Mouse (Mus musculus) limb, embryonic 14.5 days (tissue): ENCODE measurements around the gene Hnf1b. TPM values are rescaled to one million over a fixed set of nuclear protein-coding genes. Genes with fewer than 3 reads are reported as not detected.

Experiments used
- ATAC-seq: fragments of 200-750 bp; cut with Nextera tagmentation; 2 replicates; pipeline ENCODE4 v1.8.0; 2017; ENCODE audit warnings: low read depth, moderate number of reproducible peaks, moderate TSS enrichment; ENCODE audit not compliant: low FRiP score
- DNase-seq: peaks from one replicate; pipeline ENCODE4 v3.0.0-alpha.2; 2015; ENCODE audit warnings: low spot score
- H3K27ac ChIP-seq: fragments of 300-500 bp; sonication (generic); replicated peaks from 2 replicates; pipeline ENCODE4 v1.5.1; 2014; ENCODE audit warnings: low read depth, mild to moderate bottlenecking, low read length, moderate library complexity, mixed read lengths
- H3K27me3 ChIP-seq: fragments of 300-500 bp; sonication (generic); 2 replicates; pipeline ENCODE4 v1.6.1; 2014; ENCODE audit warnings: low read length, mixed read lengths; ENCODE audit not compliant: control insufficient read depth, insufficient read depth
- H3K36me3 ChIP-seq: fragments of 300-500 bp; sonication (generic); 2 replicates; pipeline ENCODE4 v1.6.1; 2014; ENCODE audit warnings: mild to moderate bottlenecking, low read length, moderate library complexity, mixed read lengths; ENCODE audit not compliant: control insufficient read depth, insufficient read depth
- H3K4me1 ChIP-seq: fragments of 300-500 bp; sonication (generic); 2 replicates; pipeline ENCODE4 v1.6.1; 2014; ENCODE audit warnings: antibody characterized with exemption, low read length, mixed read lengths; ENCODE audit not compliant: control insufficient read depth, insufficient read depth
- H3K4me2 ChIP-seq: fragments of 300-500 bp; sonication (generic); replicated peaks from 2 replicates; pipeline ENCODE4 v1.6.1; 2014; ENCODE audit warnings: low read depth, mild to moderate bottlenecking, low read length, moderate library complexity; ENCODE audit not compliant: severe bottlenecking
- H3K4me3 ChIP-seq: fragments of 300-500 bp; sonication (generic); replicated peaks from 2 replicates; pipeline ENCODE4 v1.5.1; 2014; ENCODE audit warnings: low read length
- H3K9ac ChIP-seq: fragments of 300-500 bp; sonication (generic); 2 replicates; pipeline ENCODE4 v1.6.1; 2014; ENCODE audit warnings: mild to moderate bottlenecking, low read depth, low read length, moderate library complexity; ENCODE audit not compliant: severe bottlenecking
- H3K9me3 ChIP-seq: fragments of 300-500 bp; sonication (generic); 2 replicates; pipeline ENCODE4 v1.6.1; 2016; ENCODE audit warnings: low read length; ENCODE audit not compliant: control insufficient read depth
- POLR2A ChIP-seq: fragments of 200-500 bp; IDR thresholded peaks from 2 replicates; pipeline ENCODE4 v1.8.0; 2012; ENCODE audit warnings: inconsistent platforms, mild to moderate bottlenecking, moderate library complexity, borderline replicate concordance; ENCODE audit not compliant: insufficient read depth, insufficient read length; ENCODE audit errors: extremely low read depth
- WGBS: fragments of 180-500 bp; shearing (Covaris S2); extraction: QIAGEN DNeasy Blood & Tissue Kit; methylation state at CpG from one replicate; pipeline ENCODE4 v1.1.7; 2014; 5-methylcytosine and 5-hydroxymethylcytosine counted together
- polyA plus RNA-seq, 2 experiments: library from polyadenylated mRNA; depleted of rRNA in 1 of 2; stranded (reverse) in 1 of 2; unstranded in 1 of 2; fragments of >200 nt; fragmentation: Nextera tagmentation in 1 of 2; extraction: Ambion mirVana in 1 of 2; gene quantifications; 2 replicates each; pipeline versions ENCODE4 v1.2.1 to v1.2.3; 2012 to 2014

Gene Hnf1b
- polyA plus RNA-seq, 2 experiments, result 0.04 TPM; not detected in 1

DNA sequence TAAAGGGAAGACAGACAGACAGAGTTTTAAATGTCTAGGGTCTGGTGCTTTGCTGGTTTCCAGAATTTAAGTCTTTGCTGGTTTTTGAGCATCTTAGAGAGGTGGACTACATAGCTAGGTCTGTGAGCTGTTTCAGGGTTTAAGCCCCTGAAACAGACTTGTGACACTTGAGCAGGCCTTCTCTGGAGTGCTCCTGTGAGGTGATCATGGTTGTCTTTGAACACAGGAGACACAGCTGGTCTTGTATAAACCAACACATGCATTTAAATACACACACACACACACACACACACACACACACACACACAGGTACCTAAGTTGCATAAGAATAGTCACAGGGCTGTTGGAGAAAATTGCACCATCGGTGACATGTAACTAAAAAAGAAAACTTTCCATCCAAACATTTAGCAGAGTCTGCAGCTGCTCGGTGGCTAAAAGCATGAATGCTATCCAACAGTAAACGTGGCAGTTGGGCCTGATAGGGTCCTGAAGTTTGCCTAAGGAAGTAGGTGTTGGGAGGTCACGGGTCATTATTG is 28.6 kb downstream of the Hnf1b start:
- no peak for ATAC-seq
- H3K4me1 ChIP-seq, result no peaks in the 10 kb centered on the region
- no peaks in the 10 kb centered on the region for H3K36me3 ChIP-seq
- no peak overlapping the region for H3K9ac ChIP-seq
- H3K9me3 ChIP-seq, result no peaks in the 10 kb centered on the region
- H3K27ac ChIP-seq, result no peak overlapping the region
- no peak for TF ChIP-seq POLR2A
- H3K4me2 ChIP-seq, result no peak overlapping the region
- no peaks in the 10 kb centered on the region for H3K27me3 ChIP-seq
- no peak overlapping the region for H3K4me3 ChIP-seq
- WGBS, result 67% methylated on average over 4 of the region's 4 CpGs
- no peak for DNase-seq

DNA sequence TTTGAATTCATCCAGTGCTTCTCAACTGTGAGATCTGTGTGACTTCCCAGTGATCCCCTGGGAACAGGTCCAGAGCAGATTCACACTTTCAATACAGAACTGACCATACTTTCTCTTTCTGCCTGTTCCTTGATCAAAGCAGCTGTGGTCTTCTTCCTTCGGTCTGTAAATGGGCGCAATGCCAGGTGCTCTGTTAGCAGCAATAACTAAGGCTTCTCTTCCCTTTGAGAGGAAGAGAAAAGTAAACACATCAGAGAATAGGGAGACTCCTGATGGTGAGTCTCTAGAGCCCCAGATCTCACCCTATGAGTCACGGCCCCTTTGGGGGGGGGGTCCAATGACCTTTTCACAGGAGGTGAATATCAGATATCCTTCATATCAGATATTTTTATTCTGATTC is 29.3 kb downstream of the Hnf1b start:
- Histone ChIP-seq H3K9me3 (no peaks in the 10 kb centered on the region), H3K36me3 (no peaks in the 10 kb centered on the region), H3K9ac (no peak overlapping the region), H3K27me3 (no peaks in the 10 kb centered on the region), H3K4me3 (no peak overlapping the region), H3K4me2 (no peak overlapping the region), H3K27ac (no peak overlapping the region), H3K4me1 (no peaks in the 10 kb centered on the region)
- 71% methylated on average over 3 of the region's 3 CpGs for WGBS
- ATAC-seq, result no peak
- DNase-seq, result no peak
- no peak for TF ChIP-seq POLR2A

DNA sequence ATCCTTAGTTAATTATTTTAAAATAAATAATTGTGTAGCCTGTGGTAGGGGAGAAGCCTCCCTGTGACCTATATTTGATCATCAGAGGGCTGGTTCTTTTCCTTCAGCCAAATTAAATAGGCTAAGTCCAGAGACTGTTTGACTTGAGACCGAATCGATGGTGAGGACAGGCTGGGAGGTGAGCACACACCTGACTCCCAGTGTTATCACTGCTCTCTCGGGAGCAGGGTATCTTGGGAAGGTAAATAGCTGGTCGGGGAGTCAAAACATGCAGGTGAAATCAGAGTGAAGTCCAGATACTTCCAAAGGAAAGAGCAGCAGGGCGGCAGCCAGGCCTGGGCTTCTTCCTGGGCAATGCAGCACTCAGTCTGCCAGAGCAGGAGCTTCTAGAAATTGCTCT is 31.6 kb downstream of the Hnf1b start:
- Histone ChIP-seq H3K9me3 (no peaks in the 10 kb centered on the region), H3K9ac (no peak overlapping the region), H3K27me3 (no peaks in the 10 kb centered on the region), H3K4me1 (no peaks in the 10 kb centered on the region), H3K4me2 (no peak overlapping the region), H3K36me3 (no peaks in the 10 kb centered on the region), H3K27ac (no peak overlapping the region), H3K4me3 (no peak overlapping the region)
- TF ChIP-seq POLR2A, result no peak
- 84% methylated on average over 5 of the region's 5 CpGs for whole genome bisulfite sequencing
- DNase-seq (no peak), ATAC-seq (no peak)

DNA sequence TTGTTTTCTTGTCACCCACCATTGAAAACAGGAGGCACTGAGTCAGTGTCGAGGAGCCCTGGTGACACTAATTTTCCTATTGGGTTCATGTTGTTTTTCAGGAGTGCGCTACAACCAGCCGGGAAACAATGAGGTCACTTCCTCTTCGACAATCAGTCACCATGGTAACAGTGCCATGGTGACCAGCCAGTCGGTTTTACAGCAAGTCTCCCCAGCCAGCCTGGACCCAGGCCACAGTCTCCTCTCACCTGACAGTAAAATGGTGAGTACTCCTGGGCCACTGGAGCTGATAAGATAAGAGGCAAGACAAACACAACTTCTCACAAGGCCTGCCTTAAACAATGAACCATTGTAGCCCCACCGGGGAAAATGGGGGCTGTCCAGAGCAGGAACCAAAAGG is 32.7 kb downstream of the Hnf1b start:
- ATAC-seq, result no peak
- DNase-seq, result no peak

DNA sequence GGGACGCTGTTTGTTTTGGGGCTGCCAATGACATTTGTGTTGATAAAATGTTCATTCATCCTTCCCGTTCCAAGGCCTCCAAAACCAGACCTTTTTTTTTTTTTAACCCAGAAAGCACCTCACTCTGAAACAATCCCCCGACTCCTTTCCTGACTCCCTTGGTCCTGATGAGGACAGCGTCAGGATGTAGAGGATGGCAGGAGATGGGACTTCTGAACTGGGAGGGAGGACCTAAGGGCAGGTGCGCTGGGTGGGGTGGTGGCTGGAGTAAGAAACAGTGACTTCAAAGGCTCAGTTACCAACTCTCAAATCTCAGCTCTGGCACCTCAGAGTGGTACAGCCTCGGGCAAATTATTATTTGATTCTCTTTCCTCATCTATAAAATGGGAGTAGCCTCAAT is 33.2 kb downstream of the Hnf1b start:
- Histone ChIP-seq H3K27me3 (no peaks in the 10 kb centered on the region), H3K27ac (no peak overlapping the region), H3K36me3 (no peaks in the 10 kb centered on the region), H3K9ac (no peak overlapping the region), H3K9me3 (no peaks in the 10 kb centered on the region), H3K4me2 (no peak overlapping the region), H3K4me3 (no peak overlapping the region), H3K4me1 (no peaks in the 10 kb centered on the region)
- WGBS, result 47% methylated on average over 6 of the region's 6 CpGs
- TF ChIP-seq POLR2A, result no peak
- ATAC-seq, result no peak
- DNase-seq, result no peak

More for the DNA sequence above, 32.7 kb downstream of the Hnf1b start:
- H3K4me3 ChIP-seq, result no peak overlapping the region
- H3K9me3 ChIP-seq, result no peaks in the 10 kb centered on the region
- no peak for TF ChIP-seq POLR2A
- H3K4me1 ChIP-seq, result no peaks in the 10 kb centered on the region
- no peak overlapping the region for H3K9ac ChIP-seq
- H3K27ac ChIP-seq, result no peak overlapping the region
- WGBS, result 38% methylated on average over 6 of the region's 6 CpGs
- no peak overlapping the region for H3K4me2 ChIP-seq
- H3K27me3 ChIP-seq, result no peaks in the 10 kb centered on the region
- no peaks in the 10 kb centered on the region for H3K36me3 ChIP-seq

DNA sequence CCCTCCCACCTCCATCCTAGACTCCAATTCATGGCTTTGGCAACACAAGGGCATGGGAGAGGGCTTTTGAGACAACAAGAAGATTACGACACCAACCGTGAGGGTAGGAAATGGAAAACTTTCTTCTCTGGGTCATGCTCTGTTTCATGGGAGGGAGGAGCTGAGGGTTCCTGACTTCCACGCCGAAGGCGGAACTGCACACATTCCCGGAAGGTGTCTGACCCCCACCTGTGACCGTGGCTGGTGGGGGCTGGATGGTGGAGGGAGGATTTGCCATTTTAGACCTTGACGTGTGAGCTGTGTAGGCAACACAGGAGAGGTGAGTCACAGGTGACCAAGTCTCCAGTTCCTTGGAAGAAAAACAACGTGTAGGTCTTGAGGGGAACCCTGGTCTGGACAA is 33.9 kb downstream of the Hnf1b start:
- no peak overlapping the region for H3K27ac ChIP-seq
- no peaks in the 10 kb centered on the region for H3K4me1 ChIP-seq
- H3K9ac ChIP-seq, result no peak overlapping the region
- TF ChIP-seq POLR2A, result no peak
- no peak overlapping the region for H3K4me2 ChIP-seq
- no peak for DNase-seq
- no peak for ATAC-seq
- no peak overlapping the region for H3K4me3 ChIP-seq
- no peaks in the 10 kb centered on the region for H3K9me3 ChIP-seq
- no peaks in the 10 kb centered on the region for H3K36me3 ChIP-seq
- WGBS, result 82% methylated on average over 9 of the region's 9 CpGs
- H3K27me3 ChIP-seq, result no peaks in the 10 kb centered on the region
